Mouse (Mus musculus) adrenal gland, adult 18-20 months (tissue): ENCODE measurements around the gene 6430628N08Rik. TPM values are rescaled to one million over a fixed set of nuclear protein-coding genes. Genes with fewer than 3 reads are reported as not detected.

Source experiments
- DNase-seq, 2 experiments: peaks; one replicate each; pipeline ENCODE4 v3.0.0; 2021 to 2022; ENCODE audit warnings: low spot score in 2 of 2
- long read RNA-seq, 2 experiments: library from polyadenylated mRNA; stranded (forward); transcript quantifications; one replicate each; pipeline ENCODE4 v2.0.0; 2021
- total RNA-seq, 2 experiments: library from RNA; stranded (reverse); gene quantifications; 1 replicate in 1 of 2; 2 replicates in 1 of 2; pipeline ENCODE4 v1.2.3; 2021

The 6430628N08Rik gene
- not detected for total RNA-seq
- long read RNA-seq, experiment 1 = 0 reads
- long read RNA-seq, experiment 2 = 0 reads

DNA sequence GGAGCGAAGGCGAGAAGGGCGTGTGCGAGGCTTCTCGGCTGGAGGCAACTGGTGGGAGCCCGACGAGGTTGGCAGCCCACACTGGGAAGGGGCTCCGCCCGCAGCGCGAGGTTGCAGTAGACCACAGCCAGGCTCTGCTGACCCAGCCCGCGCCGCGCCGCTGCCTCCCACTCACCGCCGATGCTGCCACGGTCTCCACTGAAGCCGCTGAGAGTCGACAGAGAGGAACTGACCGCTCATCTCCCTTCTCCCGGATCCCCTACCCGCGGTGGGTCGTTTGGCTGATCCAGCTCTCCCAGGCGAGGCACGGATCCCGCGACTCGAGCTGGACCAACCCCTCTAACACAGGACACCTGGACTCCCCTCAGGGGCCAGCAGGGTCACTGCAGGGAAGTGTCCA lies at the start of gene 6430628N08Rik:
Gene 6430628N08Rik, plus strand, starts transcription at position 113 of the 400 bp plus-strand sequence.
- DNase-seq = no peak

DNA sequence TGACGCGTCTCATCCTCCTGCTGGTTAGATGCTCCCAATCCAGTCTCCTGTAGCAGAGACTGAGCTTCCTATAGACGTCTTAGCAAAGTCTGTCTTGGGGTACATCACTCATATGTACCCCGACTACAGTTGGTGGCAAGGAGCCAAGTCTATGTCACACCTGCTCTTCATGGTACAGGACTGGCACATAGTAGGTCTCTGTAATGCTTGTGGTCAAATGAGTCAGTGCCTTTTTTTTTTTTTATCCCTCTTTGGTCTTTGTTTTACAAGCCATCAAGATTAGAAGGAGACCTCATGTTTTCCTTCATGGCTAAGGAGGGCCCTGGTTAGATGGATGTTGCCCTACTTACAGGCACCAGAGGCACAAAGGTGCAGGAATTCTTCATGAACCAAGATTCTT lies 49.6 kb upstream of the 6430628N08Rik start:
- DNase-seq = no peak

DNA sequence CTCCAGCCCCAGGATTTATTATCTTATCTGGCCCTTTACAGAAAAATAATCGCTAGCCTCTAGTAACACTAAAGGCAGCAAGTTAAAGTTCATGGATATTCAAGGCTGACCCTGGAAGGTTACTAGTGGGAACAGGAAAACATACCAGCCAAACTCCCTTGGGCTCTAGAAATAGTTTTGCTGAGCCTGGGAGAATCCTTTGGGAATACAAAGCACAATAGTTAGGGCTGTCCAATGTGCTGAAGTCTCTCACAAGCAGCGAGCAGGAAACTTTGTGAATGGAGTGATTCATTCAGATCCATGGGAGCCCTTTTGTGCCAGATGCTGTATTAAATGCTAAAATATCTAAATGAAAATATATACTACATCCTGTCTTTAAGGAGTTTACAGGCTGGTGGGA lies 43.8 kb upstream of the 6430628N08Rik start:
- DNase-seq = no peak

DNA sequence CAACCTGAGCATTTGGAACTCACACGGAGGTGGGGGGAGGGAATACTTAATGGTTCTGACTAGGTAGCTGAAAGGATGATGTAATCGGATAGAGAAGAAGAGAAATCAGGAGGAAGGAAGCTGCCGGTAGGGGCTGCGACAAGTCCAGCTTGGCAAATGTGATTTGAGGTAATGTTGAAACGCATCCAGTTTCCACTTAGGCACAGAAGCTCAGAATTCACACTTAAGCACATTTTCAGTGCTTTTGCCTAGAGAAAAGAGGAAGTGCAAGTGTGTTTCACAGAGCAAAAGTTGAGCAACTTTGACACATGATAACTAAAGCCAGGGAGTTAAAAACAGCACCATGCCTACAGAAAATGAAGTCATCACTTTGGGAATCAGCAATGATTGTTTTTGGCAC lies 43.1 kb upstream of the 6430628N08Rik start:
- no peak for DNase-seq

DNA sequence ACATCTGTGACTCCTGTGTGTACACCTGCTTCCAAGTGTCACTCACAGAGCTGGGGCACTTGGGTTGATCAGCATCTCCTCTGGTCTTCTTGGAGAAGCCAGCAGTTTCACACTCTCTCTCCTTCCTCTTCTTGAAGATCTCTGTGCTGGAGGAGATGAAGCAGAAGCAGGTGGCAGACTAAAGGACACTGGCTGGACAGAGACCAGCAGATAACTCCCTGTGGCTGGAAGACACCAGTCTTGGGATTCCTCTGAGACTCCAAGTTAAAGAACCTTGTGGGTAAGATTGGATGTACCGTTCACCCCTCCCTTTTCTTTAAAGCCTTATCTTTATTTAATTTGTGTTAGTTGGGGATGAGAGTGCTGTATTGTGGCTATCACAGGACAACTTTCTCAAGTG lies 42.4 kb upstream of the 6430628N08Rik start:
- no peak for DNase-seq

DNA sequence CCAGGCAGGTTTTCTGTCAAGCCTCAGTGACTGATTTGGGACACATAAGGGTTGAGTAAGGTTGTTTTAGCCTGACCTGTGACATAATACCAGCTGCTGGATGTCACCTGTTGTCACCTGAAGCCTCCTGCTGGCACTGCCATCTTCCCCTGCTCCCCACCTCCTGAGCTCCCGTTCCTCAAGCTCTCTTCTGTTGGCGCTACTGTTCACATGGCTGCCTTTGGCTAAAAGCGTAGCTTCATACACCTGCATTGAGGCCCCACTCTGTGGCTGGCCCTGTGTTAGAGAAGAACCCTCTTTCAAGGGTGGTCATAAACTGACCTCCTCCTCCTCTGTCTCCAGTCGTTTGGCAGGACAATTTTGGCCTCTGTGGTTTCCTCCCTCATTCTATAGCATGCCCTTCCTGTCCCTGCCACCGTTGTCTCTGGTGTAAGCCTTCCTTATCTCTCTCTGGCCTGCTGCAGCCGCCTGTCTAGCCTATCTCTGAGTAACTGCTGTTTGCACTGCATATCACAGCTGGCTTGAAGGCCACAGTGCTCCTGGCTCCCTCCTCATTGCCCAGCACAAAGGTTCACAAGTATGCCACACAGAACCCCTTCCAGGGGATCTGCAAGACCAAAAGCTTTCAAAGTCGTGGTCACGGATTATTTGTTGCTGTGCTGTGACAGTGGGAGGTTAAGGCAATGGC lies 41.3 kb upstream of the 6430628N08Rik start:
- no peak for DNase-seq

DNA sequence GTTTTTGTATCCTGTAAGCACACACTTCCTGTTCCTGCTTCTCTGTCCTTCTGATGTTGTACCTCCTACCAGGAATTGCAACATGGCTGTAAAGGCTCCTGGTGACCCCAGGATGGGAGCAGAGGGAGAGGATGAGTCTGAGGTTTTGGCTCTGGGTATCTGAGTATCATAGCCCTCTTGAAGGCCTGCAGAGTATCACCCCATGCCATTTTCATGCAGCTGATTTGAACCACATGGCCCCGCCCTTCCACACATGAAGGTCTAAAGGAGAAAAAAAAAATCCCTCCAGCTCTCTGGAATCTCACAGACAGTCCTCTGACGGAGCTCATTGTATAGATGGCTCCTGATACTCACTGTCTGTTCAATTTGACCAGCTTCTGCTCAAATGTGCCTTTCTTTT lies 40.4 kb upstream of the 6430628N08Rik start:
- DNase-seq = no peak

DNA sequence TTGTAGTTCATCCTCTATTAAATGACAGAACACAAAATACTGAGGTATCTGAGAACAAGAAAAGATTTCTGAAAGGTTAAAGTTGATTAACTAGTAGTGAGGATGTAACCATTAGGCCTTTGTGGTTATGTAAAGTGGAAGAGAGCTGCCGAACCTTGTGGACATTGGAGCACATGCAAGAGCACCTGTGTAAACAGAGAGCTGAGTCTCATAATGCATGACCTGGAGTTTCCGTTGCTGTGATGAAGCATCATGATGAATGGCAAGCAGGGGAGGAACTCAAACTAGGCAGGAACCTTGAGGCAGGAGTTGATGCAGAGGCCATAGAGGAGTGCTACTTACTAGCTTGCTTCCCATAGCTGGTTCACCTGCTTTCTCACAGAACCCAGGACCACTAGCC lies 39.8 kb upstream of the 6430628N08Rik start:
- DNase-seq = no peak

DNA sequence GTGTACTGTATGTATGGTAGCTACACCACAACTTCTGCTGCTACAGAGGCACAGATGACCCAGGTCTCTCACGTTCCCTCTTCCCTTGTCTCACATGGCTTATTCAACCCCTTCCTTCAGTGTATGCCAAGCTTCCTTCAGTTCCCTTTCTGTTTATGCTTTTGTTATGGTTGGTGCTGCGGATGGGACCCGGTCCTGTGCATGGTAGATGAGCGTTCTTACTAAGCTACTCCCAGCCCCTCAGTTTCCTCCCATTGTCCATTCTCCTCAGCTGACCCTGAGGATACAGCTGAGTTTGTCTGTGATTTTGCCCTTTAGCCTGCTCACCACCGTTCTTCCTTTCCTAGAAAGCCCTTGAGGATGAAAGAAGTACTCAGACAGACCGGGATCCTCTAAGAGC lies 38.9 kb upstream of the 6430628N08Rik start:
- DNase-seq = no peak

DNA sequence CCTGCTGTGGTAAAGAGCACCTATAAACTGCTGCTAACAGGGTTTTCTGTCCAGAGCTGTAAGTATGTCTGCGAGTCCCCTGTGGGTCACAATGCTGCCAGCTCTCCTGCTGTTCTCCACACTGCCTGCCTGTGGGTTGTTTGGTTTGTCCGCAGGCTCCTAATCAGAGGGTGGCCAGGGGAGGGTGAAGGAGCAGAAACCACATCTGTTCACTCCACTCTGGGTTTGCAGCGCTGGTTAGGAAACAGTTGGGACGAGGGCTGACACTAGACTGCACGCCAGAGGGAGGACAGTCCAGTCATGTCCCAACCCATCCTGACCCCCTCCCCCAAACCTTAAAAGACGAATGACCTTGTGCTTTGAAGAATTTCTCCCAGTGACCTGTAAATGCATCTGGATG lies 35.4 kb upstream of the 6430628N08Rik start:
- no peak for DNase-seq

DNA sequence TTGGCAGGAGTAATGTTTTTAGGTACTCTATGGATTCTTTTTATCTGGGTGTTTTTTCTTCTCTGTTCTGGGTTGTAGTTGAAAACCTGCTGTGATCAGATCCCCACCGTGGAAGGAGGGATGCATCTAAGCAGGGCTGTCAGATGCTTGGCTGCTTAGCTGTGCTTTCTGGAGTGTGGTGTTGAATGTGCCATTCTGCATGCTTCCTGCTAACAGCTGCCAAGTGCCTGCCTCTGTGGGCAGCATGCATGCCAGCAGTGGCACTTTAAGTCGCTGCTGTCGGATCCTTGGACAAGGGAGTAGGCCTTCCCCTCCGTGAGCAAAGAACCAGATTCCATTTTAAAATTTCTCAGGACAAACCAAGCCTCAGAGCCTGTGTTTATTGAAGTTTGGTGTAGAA lies 34.9 kb upstream of the 6430628N08Rik start:
- no peak for DNase-seq

DNA sequence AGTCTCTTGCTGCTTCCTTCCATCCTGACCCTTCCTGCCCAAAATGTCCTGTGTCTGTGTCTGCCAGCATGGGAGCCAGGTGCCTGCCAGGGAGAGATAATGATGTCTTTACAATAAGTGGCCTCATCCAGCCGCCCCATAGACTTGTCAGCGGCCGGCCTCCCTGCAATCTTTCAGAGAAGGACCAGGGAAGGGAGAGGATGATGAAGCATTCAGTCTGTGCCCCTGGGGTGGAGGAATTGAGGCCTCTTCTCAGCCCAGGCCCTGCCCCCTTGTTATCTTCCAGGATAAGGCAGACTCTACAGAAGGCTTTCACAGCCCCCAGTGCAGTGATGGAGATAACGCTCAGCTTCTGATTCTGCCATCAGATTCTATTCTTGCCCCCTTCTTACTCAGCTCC lies 34.2 kb upstream of the 6430628N08Rik start:
- no peak for DNase-seq

DNA sequence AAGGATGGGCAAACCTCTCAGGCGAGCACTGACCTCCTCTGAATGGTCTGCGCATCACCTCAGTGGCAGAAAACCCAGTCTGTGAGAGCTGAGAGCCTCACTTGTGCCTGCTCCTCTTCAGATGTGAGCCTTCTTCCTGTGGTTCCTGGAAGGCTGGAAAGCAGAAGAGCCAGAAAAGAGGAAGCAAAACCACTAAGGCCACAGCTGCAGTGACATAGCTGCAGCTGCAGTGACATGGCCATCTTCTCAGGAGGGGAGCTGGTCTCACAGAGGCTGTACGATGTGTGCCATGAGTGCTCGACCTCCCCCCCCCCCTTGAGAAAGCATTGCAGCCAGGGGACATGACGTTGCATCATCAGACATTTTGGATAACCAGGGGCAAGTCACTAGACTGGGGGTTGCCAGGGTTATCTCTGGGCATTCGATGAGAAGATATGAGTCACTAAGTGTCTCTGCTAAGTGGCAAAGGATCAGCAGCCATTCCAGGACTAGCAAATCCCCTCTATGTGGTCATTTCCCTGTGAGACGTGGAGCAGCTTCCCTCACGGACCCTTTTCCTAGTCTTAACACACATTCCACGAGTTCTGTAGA lies 33.1 kb upstream of the 6430628N08Rik start:
- DNase-seq = no peak

DNA sequence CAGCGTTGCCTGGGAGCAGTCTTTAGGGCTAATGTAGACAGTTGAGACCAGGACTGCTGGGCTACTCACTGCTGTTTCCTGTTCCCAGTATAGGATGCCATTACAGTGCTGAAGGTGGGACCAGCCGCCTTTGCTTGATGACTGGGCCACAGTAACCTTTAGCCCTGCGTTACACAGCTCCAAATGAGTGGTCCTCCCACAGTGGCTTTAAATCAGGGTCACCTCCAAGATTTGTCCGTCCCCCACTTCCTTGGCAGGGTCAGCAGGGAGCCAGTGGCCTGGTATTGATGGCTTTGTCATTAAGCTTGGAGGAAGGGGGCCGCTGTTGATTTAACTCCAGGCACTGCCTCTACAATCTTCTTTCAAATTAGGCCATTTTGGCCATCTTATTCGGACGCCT lies 27.1 kb upstream of the 6430628N08Rik start:
- no peak for DNase-seq

DNA sequence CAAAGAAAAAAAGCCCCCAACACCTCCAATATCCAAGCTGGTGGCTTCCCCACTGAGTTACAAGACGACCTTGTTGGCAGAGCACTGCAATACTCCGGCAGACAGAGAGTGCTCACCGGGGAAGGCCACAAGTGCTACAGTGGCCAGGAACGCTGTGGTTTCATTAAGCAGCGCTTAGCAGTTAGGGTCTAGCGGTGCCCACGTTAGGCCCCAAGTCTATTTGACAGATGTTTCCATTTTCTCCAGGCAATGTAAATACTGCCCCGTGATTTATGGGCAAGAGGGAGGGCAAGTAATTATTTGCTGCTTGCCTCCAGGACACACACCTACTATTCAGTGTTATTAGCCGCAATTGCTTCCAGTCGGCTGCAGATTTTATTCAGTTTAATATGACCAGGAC lies 26.6 kb upstream of the 6430628N08Rik start:
- no peak for DNase-seq

DNA sequence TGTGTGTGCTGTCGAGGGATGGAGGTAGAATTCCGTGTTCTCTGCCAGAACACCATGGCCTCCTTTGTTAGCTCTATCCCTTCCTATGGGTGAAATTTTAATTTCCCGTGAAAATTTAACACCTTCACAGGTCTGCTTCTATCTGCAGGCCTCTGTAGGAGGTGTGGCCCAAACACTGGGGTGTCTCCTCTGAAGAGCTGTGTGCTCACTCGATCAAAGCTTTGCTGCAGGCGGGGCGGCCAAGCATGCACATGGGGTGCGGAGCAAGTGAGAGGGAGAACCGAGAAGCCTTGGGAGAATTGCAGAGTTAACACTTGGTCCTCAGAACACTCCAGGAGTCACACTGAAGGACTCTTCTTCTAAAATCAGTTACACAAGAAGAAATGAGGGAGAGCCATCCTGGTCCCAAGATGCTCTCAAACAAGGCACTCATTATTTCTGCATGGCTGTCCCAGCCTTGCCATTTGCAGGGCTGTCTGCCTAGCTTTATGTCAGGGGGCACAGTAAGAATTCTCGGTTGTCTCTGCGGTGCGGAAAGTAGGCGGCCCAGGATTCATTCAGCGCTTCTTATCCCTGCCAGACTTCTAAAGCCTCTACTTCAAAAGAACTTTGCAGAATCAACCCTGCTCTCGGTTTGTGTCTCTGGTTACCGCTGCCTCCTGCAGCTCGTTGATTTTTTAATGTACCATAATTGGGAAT lies 20.8 kb upstream of the 6430628N08Rik start:
- no peak for DNase-seq

DNA sequence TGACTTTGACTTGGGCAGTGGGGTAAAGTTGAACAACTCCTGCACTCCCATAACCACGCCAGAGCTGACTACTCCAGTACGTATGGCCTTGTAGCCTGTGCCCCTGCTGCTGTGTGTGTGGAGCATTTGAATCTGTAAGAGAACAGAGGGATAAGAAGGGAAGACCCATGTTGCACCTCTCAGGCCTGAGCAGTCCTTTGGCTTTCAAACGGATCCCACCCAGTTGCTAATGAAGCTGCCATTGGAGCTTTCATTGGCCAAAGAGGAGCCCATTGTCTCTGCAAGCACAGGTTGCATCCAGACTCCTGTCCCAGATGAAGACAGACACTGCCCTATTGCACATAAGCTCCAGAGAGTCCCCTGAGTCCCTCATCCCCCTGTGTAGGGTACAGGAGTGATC lies 17.2 kb upstream of the 6430628N08Rik start:
- DNase-seq = no peak

DNA sequence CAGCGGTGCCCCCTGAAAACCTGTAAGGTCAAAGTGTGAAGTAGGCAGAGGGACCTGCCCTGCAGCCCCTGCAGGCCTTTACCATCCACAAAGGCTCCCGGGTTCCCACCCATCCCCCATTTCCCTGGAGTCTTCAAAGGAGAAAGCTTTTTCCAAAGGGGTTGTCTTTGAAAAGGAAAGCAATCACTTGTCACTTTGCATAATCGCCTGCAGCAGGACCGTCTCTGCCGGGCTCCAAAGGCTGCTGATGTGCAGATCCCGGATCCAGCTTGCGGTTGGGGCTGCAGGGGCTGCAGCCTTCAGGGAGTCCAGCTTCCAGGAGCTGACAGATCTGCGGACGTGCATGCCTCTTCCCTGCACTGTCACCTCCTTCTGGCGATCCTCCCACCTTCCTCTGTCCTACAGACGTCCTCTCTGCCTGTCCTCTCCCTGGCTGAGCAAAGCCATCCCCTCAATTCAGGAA lies 12.2 kb upstream of the 6430628N08Rik start:
- no peak for DNase-seq

DNA sequence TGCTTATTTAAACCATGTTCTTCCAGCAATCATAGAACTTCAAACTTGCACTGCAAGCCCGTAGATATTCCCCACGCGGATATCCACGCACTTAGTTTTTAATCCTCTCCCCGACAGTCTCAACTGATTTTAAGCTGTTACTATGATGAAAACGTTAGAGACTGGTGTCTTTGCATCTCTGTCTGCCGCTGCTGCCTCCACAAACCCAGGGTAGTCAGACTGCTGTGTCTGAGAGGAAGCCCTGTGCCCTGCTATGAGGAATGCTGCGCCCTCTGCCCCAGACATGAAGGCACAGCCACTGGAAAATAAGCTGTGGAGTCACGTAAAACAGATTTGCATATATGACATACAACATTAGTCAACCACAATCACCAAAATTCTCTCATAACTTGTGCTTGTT lies 11.6 kb upstream of the 6430628N08Rik start:
- no peak for DNase-seq

DNA sequence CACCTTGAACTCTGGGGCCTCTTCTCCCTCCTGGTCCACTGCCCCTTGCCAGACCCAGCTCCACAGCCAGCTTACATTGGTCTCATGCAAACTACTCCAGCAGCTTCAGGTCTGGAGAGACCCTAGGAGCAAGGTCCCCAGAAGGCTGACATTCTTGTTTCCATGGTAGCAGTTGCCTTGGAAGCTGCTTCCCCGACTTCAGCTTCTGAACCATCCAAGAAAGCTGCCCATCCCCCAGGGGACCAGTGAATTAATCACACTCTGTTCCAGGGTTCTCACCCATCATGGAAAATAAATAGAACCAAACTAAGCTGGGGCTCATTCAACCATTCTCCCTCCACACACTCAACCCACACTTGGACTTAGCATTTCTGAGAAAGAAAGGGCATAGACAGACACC lies 9.3 kb upstream of the 6430628N08Rik start:
- no peak for DNase-seq

DNA sequence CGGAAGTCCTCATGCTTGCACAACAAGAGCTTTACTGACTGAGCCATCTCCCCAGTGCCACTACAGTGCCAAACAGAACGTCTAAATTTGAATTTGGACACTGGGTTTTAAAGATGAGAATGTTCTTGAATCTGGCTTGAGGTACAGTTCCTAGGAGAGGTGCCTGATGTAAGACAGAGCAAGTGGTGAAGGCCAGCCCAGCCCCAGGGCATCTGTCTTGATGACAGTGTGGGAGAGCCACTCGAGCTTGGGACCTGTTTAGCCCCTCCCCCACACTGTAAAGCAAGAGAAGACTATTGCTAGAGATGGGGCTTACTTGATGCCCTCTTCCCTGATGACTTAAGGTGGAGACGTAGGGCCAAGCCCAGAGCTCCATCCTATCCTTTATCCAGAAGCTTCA lies 8.3 kb upstream of the 6430628N08Rik start:
- DNase-seq = no peak

DNA sequence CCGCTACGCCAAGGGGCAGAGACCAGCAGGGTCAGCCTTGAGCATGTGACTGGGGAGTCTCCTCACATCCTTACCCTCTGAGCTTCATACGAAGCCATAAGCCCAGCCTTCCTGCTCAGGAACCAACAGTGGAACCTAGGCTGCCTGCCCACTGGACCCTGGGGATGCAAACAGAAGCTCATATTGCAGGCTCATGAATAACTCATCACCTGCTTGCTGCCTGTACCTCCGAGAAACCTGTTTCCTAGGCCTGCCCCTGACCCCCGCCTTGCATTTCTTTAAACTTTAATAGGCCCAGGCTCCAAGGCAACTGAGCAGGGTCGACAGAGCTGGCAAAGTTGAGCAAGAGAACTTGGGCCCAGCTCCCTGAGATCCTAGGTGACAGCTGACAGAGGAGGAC lies 6.4 kb upstream of the 6430628N08Rik start, which contains the start of gene Kncn:
Gene Kncn, plus strand, starts transcription at position 379 of the 400 bp plus-strand sequence.
- no peak for DNase-seq
